Mouse (Mus musculus): ENCODE measurements around the gene Fam184a.
A peak's percentile ranks its signal among the peaks of the same experiment; 100 is the strongest.
"Not testable (repeated sequence)": the region's sequence is repeated elsewhere in the genome, so short reads cannot be mapped to it uniquely, and the experiment has no call there.

The Fam184a gene

GRCm38 (mm10) chr10:53688952-53689584, 61.9 kb downstream of the Fam184a start:
- DNase-seq = no peak

- DNase-seq = no peak
Observed at GRCm38 (mm10) chr10:53688533-53688932, 62.4 kb downstream of the Fam184a start.

- no peak for DNase-seq
Observed at GRCm38 (mm10) chr10:53687888-53688287, 63.0 kb downstream of the Fam184a start.

- DNase-seq = no peak
Observed at GRCm38 (mm10) chr10:53685806-53686205, 65.1 kb downstream of the Fam184a start.

- no peak for DNase-seq
Observed at GRCm38 (mm10) chr10:53683226-53683625, 67.7 kb downstream of the Fam184a start.

- DNase-seq = no peak
Observed at GRCm38 (mm10) chr10:53679690-53680557, 71.0 kb downstream of the Fam184a start.

GRCm38 (mm10) chr10:53661788-53662187, 89.1 kb downstream of the Fam184a start:
- no peak for DNase-seq

- not testable (repeated sequence) for DNase-seq
Observed at GRCm38 (mm10) chr10:53654239-53654638, 96.7 kb downstream of the Fam184a start.

GRCm38 (mm10) chr10:53650683-53651082, 100.2 kb downstream of the Fam184a start:
- no peak for DNase-seq

GRCm38 (mm10) chr10:53641507-53641906, 109.4 kb downstream of the Fam184a start:
- DNase-seq = peak; percentile 18

GRCm38 (mm10) chr10:53635246-53635971, 115.5 kb downstream of the Fam184a start:
- no peak for DNase-seq

- DNase-seq = no peak
Observed at GRCm38 (mm10) chr10:53634160-53634559, 116.8 kb downstream of the Fam184a start.

GRCm38 (mm10) chr10:53630339-53630738, 120.6 kb downstream of the Fam184a start, which contains the start of gene Mcm9:
TSS of gene Mcm9 (minus strand) at chr10:53630439.
- DNase-seq = not testable (repeated sequence)

GRCm38 (mm10) chr10:53629918-53630250, 121.0 kb downstream of the Fam184a start:
- DNase-seq = peak; percentile 92

GRCm38 (mm10) chr10:53629247-53629917, 121.5 kb downstream of the Fam184a start:
- DNase-seq = peak; percentile 87

- DNase-seq = no peak
Observed at GRCm38 (mm10) chr10:53615850-53616616, 134.9 kb downstream of the Fam184a start.

GRCm38 (mm10) chr10:53613955-53614354, 137.0 kb downstream of the Fam184a start:
- no peak for DNase-seq

- no peak for DNase-seq
Observed at GRCm38 (mm10) chr10:53612172-53612571, 138.8 kb downstream of the Fam184a start.

GRCm38 (mm10) chr10:53608274-53608673, 142.6 kb downstream of the Fam184a start:
- no peak for DNase-seq

GRCm38 (mm10) chr10:53605328-53605727, 145.6 kb downstream of the Fam184a start:
- no peak for DNase-seq

- no peak for DNase-seq
Observed at GRCm38 (mm10) chr10:53598821-53599220, 152.1 kb downstream of the Fam184a start.

Measured in right cerebral cortex, postnatal 4 days (tissue).